ENCODE assay signal across 8 mouse cellular contexts in genomic region chr11:106514446-106514845, GRCm38 (mm10). TPM values are rescaled to one million over a fixed set of nuclear protein-coding genes. Genes with fewer than 3 reads are reported as not detected.
A peak's percentile ranks its signal among the peaks of the same experiment; 100 is the strongest.
DNase-seq lines count a peak whose midpoint lies in the region; ATAC-seq and TF ChIP-seq lines count a peak whose summit lies in the region.
"Had no signal": no experiment of that assay in that cellular context is flagged by ENCODE, and none has a peak within 500 bp of the region (broad histone marks: within the 10 kb centered on the region; RNA-seq: fewer than 3 reads in every experiment).

No protein-coding gene starts in this region.

- no peak for ATAC-seq in hindbrain, embryonic 14.5 days (ENCODE audit: low FRiP score)
- no peak for ATAC-seq in hindbrain, embryonic 16.5 days
- ATAC-seq in embryonic facial prominence, embryonic 13.5 days (ENCODE audit: insufficient number of reproducible peaks, insufficient read depth, low FRiP score, low TSS enrichment, low read depth): no peak
- peak; percentile 88 for ATAC-seq in liver, postnatal 0 days

- no peak overlapping the region for H3K27ac ChIP-seq in hindbrain, embryonic 14.5 days
- no peak overlapping the region for H3K27ac ChIP-seq in hindbrain, embryonic 16.5 days (ENCODE audit: low read depth, low read length)
- H3K27ac ChIP-seq in embryonic facial prominence, embryonic 13.5 days: no peak overlapping the region
- H3K27ac ChIP-seq in kidney, adult 2 months (ENCODE audit: insufficient read depth, low read depth, low read length): peak overlapping the region; percentile 65
- H3K27ac ChIP-seq in liver, postnatal 0 days (ENCODE audit: low read depth): peak overlapping the region; percentile 91

- no peak for DNase-seq in hindbrain, embryonic 14.5 days (ENCODE audit: low spot score)
- DNase-seq in kidney, adult 2 months: peak; percentile 87
- no peak for DNase-seq in liver, postnatal 0 days
- DNase-seq in frontal cortex, adult 2 months (ENCODE audit: extremely low spot score in 1 of 2, low spot score in 1 of 2): no peak
- no peak for DNase-seq in cerebellum, adult 9-10 months
- DNase-seq: cerebellum, adult 18-20 months had no signal

- H3K4me2 ChIP-seq in hindbrain, embryonic 14.5 days (replicated peaks): no peak overlapping the region
- H3K4me2 ChIP-seq in hindbrain, embryonic 16.5 days (ENCODE audit: low read length): no peak overlapping the region
- no peak overlapping the region for H3K4me2 ChIP-seq in embryonic facial prominence, embryonic 13.5 days
- 0 out of 2 replicates have a peak overlapping the region, but pooled peaks have one; percentile 0 for H3K4me2 ChIP-seq in liver, postnatal 0 days (ENCODE audit: low read depth, low read length)

- H3K4me3 ChIP-seq in hindbrain, embryonic 14.5 days (replicated peaks; ENCODE audit: low read length): no peak overlapping the region
- no peak overlapping the region for H3K4me3 ChIP-seq in hindbrain, embryonic 16.5 days (ENCODE audit: low read length)
- H3K4me3 ChIP-seq in embryonic facial prominence, embryonic 13.5 days: no peak overlapping the region
- no peak overlapping the region for H3K4me3 ChIP-seq in kidney, adult 2 months (ENCODE audit: insufficient read depth, low read depth, low read length)
- no peak overlapping the region for H3K4me3 ChIP-seq in liver, postnatal 0 days (ENCODE audit: low read depth, low read length)

- H3K4me1 ChIP-seq in hindbrain, embryonic 14.5 days (replicated peaks; ENCODE audit: control insufficient read depth, insufficient read depth, low read length): peaks cover under 1% of the 10 kb centered on the region
- peaks cover 6% of the 10 kb centered on the region; the same call in 1 of the 2 replicates for H3K4me1 ChIP-seq in hindbrain, embryonic 16.5 days (ENCODE audit: control insufficient read depth, insufficient read depth, low read depth, low read length)
- H3K4me1 ChIP-seq in embryonic facial prominence, embryonic 13.5 days: peaks cover 22% of the 10 kb centered on the region
- H3K4me1 ChIP-seq in kidney, adult 2 months (ENCODE audit: control insufficient read depth, insufficient read depth, low read length): peaks cover 9% of the 10 kb centered on the region; the same call in 1 of the 2 replicates
- H3K4me1 ChIP-seq in liver, postnatal 0 days (ENCODE audit: insufficient read depth): peaks cover 12% of the 10 kb centered on the region

- H3K9ac ChIP-seq in hindbrain, embryonic 14.5 days: 0 out of 2 replicates have a peak overlapping the region, but pooled peaks have one; percentile 31
- H3K9ac ChIP-seq in hindbrain, embryonic 16.5 days (ENCODE audit: low read depth, low read length): no peak overlapping the region
- 0 out of 2 replicates have a peak overlapping the region, but pooled peaks have one; percentile 21 for H3K9ac ChIP-seq in embryonic facial prominence, embryonic 13.5 days
- no peak overlapping the region; the same call in 1 of the 2 replicates for H3K9ac ChIP-seq in liver, postnatal 0 days (replicated peaks)

- H3K36me3 ChIP-seq in hindbrain, embryonic 14.5 days (replicated peaks; ENCODE audit: control insufficient read depth, insufficient read depth): peaks cover 21% of the 10 kb centered on the region
- 0 out of 2 replicates have a peak, but pooled peaks cover 10% of the 10 kb centered on the region for H3K36me3 ChIP-seq in hindbrain, embryonic 16.5 days (ENCODE audit: control insufficient read depth, insufficient read depth, low read length)
- peaks cover 28% of the 10 kb centered on the region for H3K36me3 ChIP-seq in embryonic facial prominence, embryonic 13.5 days
- no peaks in the 10 kb centered on the region; the same call in 1 of the 2 replicates for H3K36me3 ChIP-seq in kidney, adult 2 months (ENCODE audit: control insufficient read depth, insufficient read depth, low read length)
- H3K36me3 ChIP-seq in liver, postnatal 0 days (replicated peaks; ENCODE audit: insufficient read depth, low read length): peaks cover 20% of the 10 kb centered on the region

- WGBS in hindbrain, embryonic 14.5 days: 70% methylated on average over 5 of the region's 5 CpGs
- WGBS in hindbrain, embryonic 16.5 days: 68% methylated on average over 5 of the region's 5 CpGs
- 47% methylated on average over 5 of the region's 5 CpGs for WGBS in embryonic facial prominence, embryonic 13.5 days
- 40% methylated on average over 5 of the region's 5 CpGs for WGBS in kidney, adult 2 months
- WGBS in liver, postnatal 0 days (ENCODE audit: insufficient replicate concordance): 55% methylated on average over 5 of the region's 5 CpGs

- TF ChIP-seq POLR2A in kidney, adult 2 months (IDR thresholded peaks at IDR 0.05; ENCODE audit: low read depth, low read length): no peak

- no peaks in the 10 kb centered on the region for H3K27me3 ChIP-seq in hindbrain, embryonic 14.5 days (ENCODE audit: control insufficient read depth, insufficient read depth, low read length)
- no peaks in the 10 kb centered on the region for H3K27me3 ChIP-seq in hindbrain, embryonic 16.5 days (replicated peaks; ENCODE audit: control insufficient read depth, insufficient read depth, low read length)
- H3K27me3 ChIP-seq in embryonic facial prominence, embryonic 13.5 days: no peaks in the 10 kb centered on the region
- no peaks in the 10 kb centered on the region for H3K27me3 ChIP-seq in kidney, adult 2 months (replicated peaks; ENCODE audit: control insufficient read depth, insufficient read depth, low read length)
- no peaks in the 10 kb centered on the region for H3K27me3 ChIP-seq in liver, postnatal 0 days (ENCODE audit: insufficient read depth, low read length)

- no peak for TF ChIP-seq CTCF in kidney, adult 2 months (conservative IDR thresholded peaks at IDR 0.05; ENCODE audit: insufficient read depth, insufficient read length, low read depth, low read length)
- no peak for TF ChIP-seq CTCF in liver, postnatal 0 days (IDR thresholded peaks at IDR 0.05; ENCODE audit: low read depth)

- TF ChIP-seq EP300 in liver, postnatal 0 days (IDR thresholded peaks at IDR 0.05; ENCODE audit: low read depth): no peak

- H3K9me3 ChIP-seq in hindbrain, embryonic 14.5 days (ENCODE audit: control insufficient read depth, low read length): no peaks in the 10 kb centered on the region
- H3K9me3 ChIP-seq in hindbrain, embryonic 16.5 days (ENCODE audit: control insufficient read depth, low read length): no peaks in the 10 kb centered on the region
- no peaks in the 10 kb centered on the region for H3K9me3 ChIP-seq in embryonic facial prominence, embryonic 13.5 days
- H3K9me3 ChIP-seq in liver, postnatal 0 days (ENCODE audit: low read length): no peaks in the 10 kb centered on the region

RNA-seq across cellular contexts. Expression of gene Ern1, which starts 26.8 kb away (rescaled TPM):
- polyA plus RNA-seq in hindbrain, embryonic 14.5 days (2014; fragmentation: Nextera tagmentation; extraction: Ambion mirVana): 5.0 and 7.2 TPM in 2 replicates
- 3.3 and 4.8 TPM in 2 replicates for polyA plus RNA-seq in hindbrain, embryonic 16.5 days (2015; fragmentation: Nextera tagmentation; extraction: Ambion mirVana)
- polyA plus RNA-seq in embryonic facial prominence, embryonic 13.5 days (2015; fragmentation: Nextera tagmentation; extraction: Ambion mirVana): 7.0 and 7.5 TPM in 2 replicates
- 12.6 and 15.1 TPM in 2 replicates for polyA plus RNA-seq in kidney, adult 2 months (2012; rRNA removed)
- polyA plus RNA-seq in liver, postnatal 0 days (2015; fragmentation: Nextera tagmentation; extraction: Ambion mirVana): 1.9 and 2.9 TPM in 2 replicates
- polyA plus RNA-seq in frontal cortex, adult 2 months (2012; rRNA removed): 7.2 and 7.7 TPM in 2 replicates

Comparison
In these comparisons a context has a peak if more than half of its experiments do, and no peak if none do; other contexts are left out.
1. H3K9ac ChIP-seq: peak in hindbrain, embryonic 14.5 days (single experiment) and embryonic facial prominence, embryonic 13.5 days (single experiment); none in hindbrain, embryonic 16.5 days (single experiment) and liver, postnatal 0 days (single experiment).
2. H3K27ac ChIP-seq: peak in kidney, adult 2 months (single experiment) and liver, postnatal 0 days (single experiment); none in hindbrain, embryonic 14.5 days (single experiment), hindbrain, embryonic 16.5 days (single experiment) and embryonic facial prominence, embryonic 13.5 days (single experiment).